Mouse (Mus musculus): ENCODE results near the gene Cd38. TPM values are rescaled to one million over a fixed set of nuclear protein-coding genes. Genes with fewer than 3 reads are reported as not detected.

The Cd38 gene
- polyA plus RNA-seq, 1 experiment from 2014 or later: 3.8 TPM

DNA sequence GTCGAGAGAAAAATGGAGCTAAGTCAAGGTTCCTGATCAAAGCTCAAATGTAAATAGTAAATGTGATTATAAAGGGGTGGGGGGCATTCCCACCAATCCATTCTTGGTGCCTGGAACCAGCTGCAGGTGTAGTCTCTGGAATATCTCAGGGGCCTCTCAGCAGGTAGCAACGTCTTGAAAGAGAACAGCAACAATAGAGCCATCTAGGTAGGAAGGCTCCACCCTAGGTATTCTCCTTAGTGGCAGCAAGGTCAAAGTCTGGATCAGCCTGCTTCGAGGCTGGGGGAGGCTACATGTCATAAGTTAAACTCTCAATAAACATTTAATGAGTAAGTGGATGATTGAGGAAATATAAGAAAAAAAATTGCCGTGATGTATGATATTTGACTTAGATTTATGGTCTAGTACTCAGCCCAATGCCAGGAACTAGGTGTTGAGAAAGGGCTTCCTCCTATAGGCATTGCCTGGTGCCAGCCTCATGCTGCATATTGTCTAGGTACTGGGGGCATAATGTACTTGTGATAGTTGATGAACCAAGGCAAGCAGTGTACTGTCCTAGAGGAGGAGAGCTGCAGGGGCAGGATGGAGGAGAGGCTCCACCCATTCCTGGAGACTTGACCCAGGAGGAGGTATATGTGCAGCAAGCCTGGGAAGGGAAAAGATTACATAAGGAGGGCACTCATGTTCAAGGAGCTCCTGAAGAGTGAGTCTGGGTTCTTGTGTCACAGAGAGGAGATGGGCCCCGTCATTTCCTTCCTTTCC, 7.5 kb upstream of the Cd38 start:
- Histone ChIP-seq H3K4me1 (no peaks in the 10 kb centered on the region), H3K36me3 (no peaks in the 10 kb centered on the region), H3K27me3 (no peaks in the 10 kb centered on the region; the same call in 1 of the 2 replicates), H3K4me2 (replicated peaks) (no peak overlapping the region), H3K27ac (replicated peaks) (no peak overlapping the region), H3K9ac (replicated peaks) (no peak overlapping the region), H3K4me3 (no peak overlapping the region), H3K9me3 (no peaks in the 10 kb centered on the region)
- ATAC-seq (ENCODE audit: low FRiP score, low read depth): no peak
- 77% methylated on average over 5 of the region's 5 CpGs for WGBS

DNA sequence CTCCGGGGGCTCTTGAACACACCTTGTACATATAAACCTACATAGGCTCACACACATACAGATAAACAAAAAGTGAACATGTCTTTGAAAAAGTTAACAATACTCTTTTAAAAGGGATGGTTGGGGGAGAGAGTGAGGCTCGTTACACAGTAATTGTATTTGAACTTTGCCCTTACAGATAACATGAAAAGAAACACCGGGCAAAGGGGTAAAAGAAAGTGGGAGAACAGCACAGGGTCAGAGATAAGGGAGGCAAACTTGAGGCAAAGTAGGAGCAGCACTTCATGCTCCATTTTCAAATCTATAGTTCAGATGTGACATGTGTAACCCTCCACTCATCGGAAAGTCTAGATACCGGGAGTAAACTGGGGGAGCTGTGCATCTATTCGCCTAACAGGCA, 4.7 kb upstream of the Cd38 start:
- Histone ChIP-seq H3K27me3 (peaks cover 6% of the 10 kb centered on the region; the same call in 1 of the 2 replicates), H3K27ac (replicated peaks) (no peak overlapping the region), H3K9me3 (no peaks in the 10 kb centered on the region), H3K4me2 (replicated peaks) (no peak overlapping the region), H3K36me3 (no peaks in the 10 kb centered on the region), H3K4me3 (no peak overlapping the region), H3K4me1 (peaks cover under 1% of the 10 kb centered on the region; the same call in 1 of the 2 replicates), H3K9ac (replicated peaks) (no peak overlapping the region)
- ATAC-seq (ENCODE audit: low FRiP score, low read depth): no peak
- WGBS: 90% methylated on average over 6 of the region's 6 CpGs

DNA sequence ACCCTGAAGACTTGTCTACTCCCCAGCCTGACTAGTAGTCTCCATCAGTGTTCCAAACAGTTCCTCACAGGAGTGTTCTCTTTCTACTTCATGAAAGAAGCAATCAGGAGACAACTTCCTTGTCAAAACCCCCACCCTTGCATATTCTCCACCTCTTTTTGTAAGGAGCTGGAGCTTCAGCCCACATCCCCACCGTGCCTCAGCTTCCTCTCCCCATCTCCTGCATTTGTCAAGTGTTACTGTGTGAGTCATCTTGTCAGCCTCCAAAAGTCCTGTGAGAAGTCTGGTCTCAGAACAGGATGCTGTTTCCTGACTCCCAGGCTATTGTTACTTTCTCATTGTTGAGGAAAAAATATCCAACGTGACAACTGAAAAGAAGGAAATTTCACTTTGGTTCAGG, 3.0 kb upstream of the Cd38 start:
- Histone ChIP-seq H3K9me3 (no peaks in the 10 kb centered on the region), H3K4me3 (no peak overlapping the region), H3K36me3 (no peaks in the 10 kb centered on the region), H3K27me3 (peaks cover 10% of the 10 kb centered on the region; the same call in 1 of the 2 replicates), H3K4me2 (replicated peaks) (no peak overlapping the region), H3K4me1 (peaks cover 9% of the 10 kb centered on the region), H3K9ac (replicated peaks) (no peak overlapping the region), H3K27ac (replicated peaks) (no peak overlapping the region)
- 79% methylated on average over 2 of the region's 2 CpGs for WGBS
- ATAC-seq (ENCODE audit: low FRiP score, low read depth): no peak

DNA sequence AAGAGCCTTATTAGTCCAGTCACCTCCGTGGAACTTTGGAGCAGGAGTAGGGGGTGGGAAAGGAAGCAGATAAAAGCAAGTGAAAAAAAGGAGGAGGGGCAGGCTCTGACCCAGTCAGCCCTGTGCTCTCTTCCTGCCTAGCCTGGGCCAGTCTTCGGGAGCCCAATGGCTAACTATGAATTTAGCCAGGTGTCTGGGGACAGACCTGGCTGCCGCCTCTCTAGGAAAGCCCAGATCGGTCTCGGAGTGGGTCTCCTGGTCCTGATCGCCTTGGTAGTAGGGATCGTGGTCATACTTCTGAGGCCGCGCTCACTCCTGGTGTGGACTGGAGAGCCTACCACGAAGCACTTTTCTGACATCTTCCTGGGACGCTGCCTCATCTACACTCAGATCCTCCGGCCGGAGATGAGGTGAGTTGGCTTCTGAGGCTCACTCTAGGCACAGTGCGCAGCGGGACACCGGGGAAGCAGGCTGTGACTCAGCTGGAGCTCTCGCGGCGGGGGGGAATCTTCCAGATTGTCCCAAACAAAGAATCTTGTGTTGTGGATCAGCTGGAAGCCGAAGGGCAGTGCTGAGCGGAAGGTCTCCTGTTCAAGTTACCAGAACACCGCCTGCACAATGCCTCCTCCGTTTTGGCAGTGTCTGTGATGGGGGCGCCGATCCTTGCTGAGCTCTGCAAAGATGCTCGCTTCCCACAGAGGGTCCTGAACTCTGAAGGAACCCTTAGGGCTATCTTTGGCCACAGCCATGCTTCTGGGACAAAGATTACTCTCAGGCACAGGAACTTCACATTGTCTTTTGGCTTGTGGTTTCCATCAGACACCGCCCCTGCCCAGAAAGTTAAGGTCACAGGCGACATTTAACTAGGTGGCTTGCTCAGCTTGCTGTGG, 603 bp downstream of the Cd38 start:
- no peaks in the 10 kb centered on the region for H3K36me3 ChIP-seq
- H3K27me3 ChIP-seq: peaks cover 10% of the 10 kb centered on the region; the same call in 1 of the 2 replicates
- H3K4me2 ChIP-seq (replicated peaks): peak overlapping the region; percentile 67
- H3K9ac ChIP-seq (replicated peaks): peak overlapping the region; percentile 41; the same call in 1 of the 2 replicates
- H3K4me3 ChIP-seq: peak overlapping the region; percentile 35
- H3K9me3 ChIP-seq: no peaks in the 10 kb centered on the region
- WGBS: 3% methylated on average over 28 of the region's 28 CpGs
- H3K4me1 ChIP-seq: peaks cover 9% of the 10 kb centered on the region
- ATAC-seq (ENCODE audit: low FRiP score, low read depth): no peak
- H3K27ac ChIP-seq (replicated peaks): no peak overlapping the region

DNA sequence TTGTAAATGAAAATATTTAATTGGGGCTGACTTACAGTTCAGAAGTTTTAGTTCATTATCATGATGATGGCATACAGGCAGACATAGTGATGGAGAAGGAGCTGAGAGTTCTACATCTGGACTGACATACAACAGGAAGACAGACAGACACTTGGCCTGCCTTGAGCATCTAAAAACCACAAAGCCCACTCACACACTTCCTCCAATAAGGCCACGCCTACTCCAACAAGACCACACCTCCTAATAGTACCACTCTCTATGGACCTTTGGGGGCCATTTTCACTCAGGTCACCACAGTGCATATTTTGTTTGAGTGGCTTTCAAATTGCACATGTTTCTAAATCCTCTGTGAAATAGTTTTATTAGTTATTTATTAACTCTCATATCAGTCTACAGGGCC, 3.5 kb downstream of the Cd38 start:
- ATAC-seq (ENCODE audit: low FRiP score, low read depth): no peak

DNA sequence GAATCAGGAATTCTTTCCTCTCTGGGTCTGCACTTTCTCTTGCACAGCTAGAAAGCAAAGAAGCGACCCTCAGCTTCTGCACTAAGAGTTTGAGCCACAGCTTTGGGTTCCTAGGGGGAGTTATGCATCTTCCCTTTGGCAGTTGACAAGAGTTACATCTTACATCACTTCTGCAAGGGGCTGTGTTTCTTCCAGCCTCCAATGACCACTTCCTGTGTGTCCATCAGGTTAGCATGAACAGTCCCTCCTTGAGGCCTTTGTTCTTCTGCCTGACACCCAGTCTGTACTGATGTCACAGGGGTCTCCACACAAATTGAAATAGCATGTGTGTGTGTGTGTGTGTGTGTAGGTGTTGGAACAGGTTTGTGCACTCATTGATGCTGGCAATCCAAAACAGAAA, 4.3 kb downstream of the Cd38 start:
- WGBS: 87% methylated on average over 1 of the region's 1 CpGs
- H3K27ac ChIP-seq (replicated peaks): no peak overlapping the region
- peaks cover 9% of the 10 kb centered on the region for H3K4me1 ChIP-seq
- no peak overlapping the region for H3K4me2 ChIP-seq (replicated peaks)
- no peak overlapping the region for H3K4me3 ChIP-seq
- ATAC-seq (ENCODE audit: low FRiP score, low read depth): no peak
- H3K9ac ChIP-seq (replicated peaks): no peak overlapping the region
- H3K9me3 ChIP-seq: no peaks in the 10 kb centered on the region
- no peaks in the 10 kb centered on the region for H3K36me3 ChIP-seq
- peaks cover 10% of the 10 kb centered on the region; the same call in 1 of the 2 replicates for H3K27me3 ChIP-seq

More for the DNA sequence above, 3.5 kb downstream of the Cd38 start:
- no peaks in the 10 kb centered on the region for H3K9me3 ChIP-seq
- H3K36me3 ChIP-seq: no peaks in the 10 kb centered on the region
- peaks cover 10% of the 10 kb centered on the region; the same call in 1 of the 2 replicates for H3K27me3 ChIP-seq
- H3K4me2 ChIP-seq (replicated peaks): no peak overlapping the region
- peaks cover 9% of the 10 kb centered on the region for H3K4me1 ChIP-seq
- H3K4me3 ChIP-seq: no peak overlapping the region
- no peak overlapping the region for H3K9ac ChIP-seq (replicated peaks)
- WGBS: 88% methylated on average over 1 of the region's 1 CpGs
- no peak overlapping the region for H3K27ac ChIP-seq (replicated peaks)

DNA sequence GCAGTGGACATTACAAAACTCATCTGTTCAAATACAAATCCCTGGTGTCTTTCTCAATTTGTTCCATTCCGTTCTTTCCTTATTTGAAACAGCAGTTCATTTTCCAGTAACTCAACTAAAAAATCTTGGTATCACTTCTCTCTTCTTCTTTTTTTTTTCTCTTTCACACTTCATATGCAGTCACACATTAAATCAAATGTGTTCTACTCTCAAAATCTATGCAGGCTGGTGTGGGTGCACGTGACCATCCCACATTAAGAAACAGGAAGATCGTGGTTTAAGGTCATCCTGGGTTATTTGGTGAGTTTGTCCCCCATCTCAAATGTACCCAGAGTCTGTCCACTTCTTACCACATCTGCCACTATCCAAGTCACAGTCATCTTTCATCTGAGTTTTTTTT, 13.7 kb downstream of the Cd38 start:
- no peaks in the 10 kb centered on the region for H3K36me3 ChIP-seq
- H3K27ac ChIP-seq (replicated peaks): no peak overlapping the region
- H3K4me3 ChIP-seq: no peak overlapping the region
- H3K9me3 ChIP-seq: no peaks in the 10 kb centered on the region
- H3K4me2 ChIP-seq (replicated peaks): no peak overlapping the region
- 84% methylated on average over 3 of the region's 3 CpGs for WGBS
- no peak overlapping the region for H3K9ac ChIP-seq (replicated peaks)
- H3K4me1 ChIP-seq: peaks cover 7% of the 10 kb centered on the region; the same call in 1 of the 2 replicates
- ATAC-seq (ENCODE audit: low FRiP score, low read depth): no peak
- H3K27me3 ChIP-seq: no peaks in the 10 kb centered on the region

DNA sequence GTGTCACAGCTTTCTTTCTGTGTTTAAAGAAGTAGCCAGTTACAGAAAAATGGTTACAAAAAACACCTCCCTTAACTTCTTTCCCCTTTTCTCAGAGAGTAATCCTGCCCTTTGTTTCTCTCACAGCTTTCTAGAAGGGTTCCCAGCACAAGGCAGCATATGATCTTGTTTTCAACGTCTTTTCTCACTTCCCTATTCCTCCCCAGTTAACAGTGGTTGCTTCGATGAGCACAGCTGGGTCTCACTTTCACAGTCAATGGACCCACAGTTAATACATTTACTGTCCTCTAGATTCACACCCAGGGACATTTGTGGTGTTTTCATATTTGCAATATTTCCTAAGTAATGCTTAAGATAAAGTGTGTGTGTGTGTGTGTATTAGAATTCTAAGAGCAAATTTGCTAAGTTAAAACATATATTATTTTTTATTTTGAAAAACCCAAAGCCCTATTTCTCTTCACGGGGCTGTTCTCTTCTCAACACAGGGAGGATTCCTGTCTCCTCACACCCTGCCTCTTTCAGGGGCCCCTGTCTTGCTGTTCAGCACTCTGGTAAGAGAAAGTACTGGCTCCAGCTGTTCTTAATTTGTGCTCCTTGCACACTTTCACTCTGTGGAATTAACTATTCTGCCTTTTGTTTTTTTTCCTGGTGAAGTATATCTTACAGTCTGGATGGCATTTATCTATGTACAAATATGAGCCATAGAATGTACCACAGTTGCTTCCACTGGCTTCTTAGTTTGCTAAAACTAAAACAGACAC, 16.9 kb downstream of the Cd38 start:
- Histone ChIP-seq H3K4me1 (peaks cover 8% of the 10 kb centered on the region; the same call in 1 of the 2 replicates), H3K4me3 (no peak overlapping the region)
- 22% methylated on average over 3 of the region's 3 CpGs for WGBS

DNA sequence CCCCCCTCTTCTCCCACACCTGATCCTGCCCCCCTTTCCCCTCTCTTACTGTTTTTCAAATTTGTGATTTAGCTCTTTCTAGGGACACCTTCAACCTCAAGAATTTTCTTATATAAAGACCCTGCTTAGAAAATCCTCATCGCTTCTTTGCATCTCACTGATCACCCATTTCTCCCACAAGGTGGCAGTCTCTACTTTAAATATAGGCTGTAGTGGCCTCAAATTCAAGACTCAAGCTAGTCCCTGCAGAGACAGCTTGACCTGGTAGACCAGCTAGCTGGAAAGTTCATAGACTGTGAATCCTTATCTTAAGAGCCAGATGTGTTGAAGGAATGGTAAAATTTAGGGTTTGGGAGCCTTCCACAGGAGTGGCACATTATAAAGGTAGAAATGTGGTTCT, 24.0 kb downstream of the Cd38 start:
- Histone ChIP-seq H3K36me3 (no peaks in the 10 kb centered on the region), H3K4me2 (replicated peaks) (no peak overlapping the region), H3K27me3 (no peaks in the 10 kb centered on the region), H3K27ac (replicated peaks) (no peak overlapping the region), H3K4me3 (no peak overlapping the region), H3K9me3 (no peaks in the 10 kb centered on the region), H3K4me1 (no peaks in the 10 kb centered on the region), H3K9ac (replicated peaks) (no peak overlapping the region)
- WGBS: 23% methylated on average over 1 of the region's 1 CpGs
- ATAC-seq (ENCODE audit: low FRiP score, low read depth): no peak

More for the DNA sequence above, 16.9 kb downstream of the Cd38 start:
- no peaks in the 10 kb centered on the region for H3K36me3 ChIP-seq
- no peak overlapping the region for H3K27ac ChIP-seq (replicated peaks)
- H3K9me3 ChIP-seq: no peaks in the 10 kb centered on the region
- H3K27me3 ChIP-seq: no peaks in the 10 kb centered on the region
- ATAC-seq (ENCODE audit: low FRiP score, low read depth): no peak
- no peak overlapping the region for H3K9ac ChIP-seq (replicated peaks)
- H3K4me2 ChIP-seq (replicated peaks): no peak overlapping the region

DNA sequence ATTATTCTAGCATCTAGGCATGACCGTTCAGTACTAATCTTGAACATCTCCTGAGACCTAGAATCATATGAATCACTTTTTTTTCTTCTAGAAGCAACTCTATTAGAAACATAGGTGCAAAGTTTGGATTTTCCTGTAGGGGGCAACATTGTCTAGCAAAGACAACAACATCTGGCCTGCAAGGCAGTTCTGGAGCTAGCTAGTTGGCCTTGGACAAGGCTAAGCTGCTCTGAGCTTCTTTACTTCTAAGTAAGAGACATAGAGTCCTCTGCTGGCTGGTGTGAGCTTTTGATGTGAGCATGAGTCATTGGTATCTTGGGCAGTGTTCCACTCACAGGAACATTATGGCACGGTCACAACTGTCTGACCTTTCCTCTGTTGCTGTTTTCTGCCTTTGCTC, 25.8 kb downstream of the Cd38 start:
- WGBS: 69% methylated on average over 2 of the region's 2 CpGs
- Histone ChIP-seq H3K27me3 (no peaks in the 10 kb centered on the region), H3K9ac (replicated peaks) (no peak overlapping the region), H3K9me3 (no peaks in the 10 kb centered on the region), H3K4me1 (no peaks in the 10 kb centered on the region), H3K36me3 (no peaks in the 10 kb centered on the region), H3K4me2 (replicated peaks) (no peak overlapping the region), H3K27ac (replicated peaks) (no peak overlapping the region), H3K4me3 (no peak overlapping the region)
- ATAC-seq (ENCODE audit: low FRiP score, low read depth): no peak

DNA sequence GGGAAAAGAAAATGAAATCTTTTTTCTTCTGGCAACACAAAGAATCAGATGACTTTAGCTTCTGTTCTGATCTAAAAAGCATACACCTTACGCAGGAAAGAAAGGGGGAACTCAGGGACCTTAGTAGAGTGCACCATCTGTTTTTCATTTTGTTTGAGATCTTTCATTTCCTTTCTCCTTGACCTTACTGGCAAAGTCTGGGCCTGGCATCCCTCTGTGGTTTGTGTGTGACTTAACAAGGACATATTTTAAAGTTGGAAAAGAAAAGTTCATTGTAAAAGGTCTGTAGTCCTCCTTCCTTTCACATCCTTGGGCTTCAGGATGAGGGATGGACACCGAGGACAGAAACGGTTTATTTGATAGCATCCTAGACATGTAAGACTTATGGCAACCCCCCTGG, 27.6 kb downstream of the Cd38 start:
- H3K9me3 ChIP-seq: no peaks in the 10 kb centered on the region
- no peaks in the 10 kb centered on the region for H3K36me3 ChIP-seq
- no peak for ATAC-seq (ENCODE audit: low FRiP score, low read depth)
- H3K27ac ChIP-seq (replicated peaks): no peak overlapping the region
- H3K4me1 ChIP-seq: no peaks in the 10 kb centered on the region
- WGBS: 83% methylated on average over 3 of the region's 3 CpGs
- H3K4me2 ChIP-seq (replicated peaks): no peak overlapping the region
- H3K27me3 ChIP-seq: no peaks in the 10 kb centered on the region
- H3K4me3 ChIP-seq: no peak overlapping the region
- H3K9ac ChIP-seq (replicated peaks): no peak overlapping the region

All from midbrain, embryonic 12.5 days (tissue).